Mouse (Mus musculus) splenic B cell, adult 2 months (primary cell): ENCODE measurements at regions not wholly inside any gene's neighbourhood (a gene's known extent, or its start where the extent isn't known, plus 50 kb on each side); places are given as distances from the start of the nearest gene placed in this dataset.

Experiments
- DNase-seq: peaks from one replicate; pipeline ENCODE4 v3.0.0-alpha.2; 2011; ENCODE audit warnings: low read depth, low spot score
- H3K27me3 ChIP-seq: 2 replicates; pipeline ENCODE4 v1.6.1; 2012; ENCODE audit warnings: mild to moderate bottlenecking, low read length, moderate library complexity, mixed read lengths; ENCODE audit not compliant: control insufficient read depth, poor library complexity, insufficient read depth, severe bottlenecking
- H3K36me3 ChIP-seq: 2 replicates; pipeline ENCODE4 v1.6.1; 2012; ENCODE audit warnings: mild to moderate bottlenecking, low read length, moderate library complexity, mixed read lengths; ENCODE audit not compliant: control insufficient read depth, poor library complexity, insufficient read depth, severe bottlenecking

- no peak for DNase-seq
- H3K27me3 ChIP-seq = no peaks in the 10 kb centered on the region
These were observed 577.3 kb downstream of the Rwdd3 start for GRCm38 (mm10) chr3:120594226-120594625.

GRCm38 (mm10) chr3:120591183-120591582 is 580.3 kb downstream of the Rwdd3 start:
- DNase-seq = no peak
- no peaks in the 10 kb centered on the region for H3K27me3 ChIP-seq

More at GRCm38 (mm10) chr3:120594226-120594625, 577.3 kb downstream of the Rwdd3 start:
- no peaks in the 10 kb centered on the region for H3K36me3 ChIP-seq

GRCm38 (mm10) chr3:120570806-120571425 is 600.6 kb downstream of the Rwdd3 start:
- Histone ChIP-seq H3K27me3 (no peaks in the 10 kb centered on the region), H3K36me3 (no peaks in the 10 kb centered on the region)
- DNase-seq = no peak

More at GRCm38 (mm10) chr3:120591183-120591582, 580.3 kb downstream of the Rwdd3 start:
- no peaks in the 10 kb centered on the region for H3K36me3 ChIP-seq

- no peak for DNase-seq
- Histone ChIP-seq H3K27me3 (no peaks in the 10 kb centered on the region), H3K36me3 (no peaks in the 10 kb centered on the region)
These were observed 629.7 kb downstream of the Rwdd3 start for GRCm38 (mm10) chr3:120541556-120542476.

GRCm38 (mm10) chr3:120533901-120534300 is 637.6 kb downstream of the Rwdd3 start:
- Histone ChIP-seq H3K27me3 (no peaks in the 10 kb centered on the region), H3K36me3 (no peaks in the 10 kb centered on the region)
- DNase-seq = no peak

GRCm38 (mm10) chr3:120531880-120532580 is 639.5 kb downstream of the Rwdd3 start:
- DNase-seq = no peak
- no peaks in the 10 kb centered on the region for H3K36me3 ChIP-seq
- H3K27me3 ChIP-seq = no peaks in the 10 kb centered on the region

- Histone ChIP-seq H3K36me3 (no peaks in the 10 kb centered on the region), H3K27me3 (no peaks in the 10 kb centered on the region)
- no peak for DNase-seq
These were observed 659.8 kb downstream of the Rwdd3 start for GRCm38 (mm10) chr3:120511651-120512050.

GRCm38 (mm10) chr3:120498937-120499336 is 672.6 kb downstream of the Rwdd3 start:
- H3K36me3 ChIP-seq = no peaks in the 10 kb centered on the region
- H3K27me3 ChIP-seq = no peaks in the 10 kb centered on the region
- no peak for DNase-seq

GRCm38 (mm10) chr3:120477934-120478333 is 693.6 kb downstream of the Rwdd3 start:
- DNase-seq = no peak
- Histone ChIP-seq H3K27me3 (no peaks in the 10 kb centered on the region), H3K36me3 (no peaks in the 10 kb centered on the region)

- Histone ChIP-seq H3K36me3 (no peaks in the 10 kb centered on the region), H3K27me3 (no peaks in the 10 kb centered on the region)
- no peak for DNase-seq
These were observed 693.0 kb upstream of the Ptbp2 start for GRCm38 (mm10) chr3:120477232-120477631.

GRCm38 (mm10) chr3:120473645-120474038 is 689.4 kb upstream of the Ptbp2 start:
- H3K36me3 ChIP-seq = no peaks in the 10 kb centered on the region
- DNase-seq = no peak
- H3K27me3 ChIP-seq = no peaks in the 10 kb centered on the region

GRCm38 (mm10) chr3:120472687-120473644 is 688.7 kb upstream of the Ptbp2 start:
- Histone ChIP-seq H3K36me3 (no peaks in the 10 kb centered on the region), H3K27me3 (no peaks in the 10 kb centered on the region)
- no peak for DNase-seq

GRCm38 (mm10) chr3:120471878-120472444 is 687.7 kb upstream of the Ptbp2 start:
- no peaks in the 10 kb centered on the region for H3K36me3 ChIP-seq
- H3K27me3 ChIP-seq = no peaks in the 10 kb centered on the region
- DNase-seq = no peak

- Histone ChIP-seq H3K36me3 (no peaks in the 10 kb centered on the region), H3K27me3 (no peaks in the 10 kb centered on the region)
- DNase-seq = no peak
These were observed 684.6 kb upstream of the Ptbp2 start for GRCm38 (mm10) chr3:120468887-120469286.
